Mouse (Mus musculus) testis, adult 2 months (tissue): Measurements from ENCODE around the gene Nrros.

Experiments used
- CTCF ChIP-seq: fragments of 200-500 bp; IDR thresholded peaks from 2 replicates; pipeline ENCODE4 v1.5.1; 2012; ENCODE audit warnings: low read depth, mild to moderate bottlenecking, inconsistent platforms, low read length, moderate library complexity; ENCODE audit not compliant: control insufficient read depth, insufficient read depth, insufficient replicate concordance
- POLR2A ChIP-seq: fragments of 200-500 bp; IDR thresholded peaks from 2 replicates; pipeline ENCODE4 v1.6.1; 2012; ENCODE audit warnings: low read depth, mild to moderate bottlenecking, inconsistent platforms, low read length, moderate library complexity; ENCODE audit not compliant: control insufficient read depth

DNA sequence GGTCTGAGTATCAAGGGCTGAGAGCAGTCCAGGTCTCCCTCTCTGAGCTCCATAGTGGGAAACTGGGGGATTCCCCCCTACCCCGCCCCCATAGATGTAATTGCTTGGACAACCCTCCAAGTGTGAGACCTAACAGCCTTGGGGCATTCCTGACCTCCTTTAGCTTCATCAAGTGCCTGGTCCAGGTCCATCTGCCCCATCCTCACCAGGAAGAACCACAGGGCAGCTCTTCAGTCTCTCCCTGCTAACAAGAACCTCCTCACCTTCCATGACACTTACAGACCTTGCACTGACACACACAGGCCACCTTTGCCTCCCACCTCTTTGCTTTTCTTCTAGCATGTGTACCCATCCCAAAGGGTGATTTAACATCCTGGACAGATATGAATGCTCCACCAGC is 11.4 kb downstream of the Nrros start:
- TF ChIP-seq CTCF (no peak), POLR2A (no peak)
